Mouse (Mus musculus) gastrocnemius, adult 18-20 months (tissue): ENCODE measurements around the gene Arhgap31. TPM values are rescaled to one million over a fixed set of nuclear protein-coding genes. Genes with fewer than 3 reads are reported as not detected.

Experiments used
- DNase-seq: peaks from one replicate; pipeline ENCODE4 v3.0.0; 2021; ENCODE audit warnings: low spot score
- total RNA-seq, 2 experiments: library from RNA; stranded (reverse); gene quantifications; 2 replicates each; pipeline ENCODE4 v1.2.3; 2021

Arhgap31 gene
- total RNA-seq, 2 experiments from 2014 or later, result 12.9 to 15.9 TPM

DNA sequence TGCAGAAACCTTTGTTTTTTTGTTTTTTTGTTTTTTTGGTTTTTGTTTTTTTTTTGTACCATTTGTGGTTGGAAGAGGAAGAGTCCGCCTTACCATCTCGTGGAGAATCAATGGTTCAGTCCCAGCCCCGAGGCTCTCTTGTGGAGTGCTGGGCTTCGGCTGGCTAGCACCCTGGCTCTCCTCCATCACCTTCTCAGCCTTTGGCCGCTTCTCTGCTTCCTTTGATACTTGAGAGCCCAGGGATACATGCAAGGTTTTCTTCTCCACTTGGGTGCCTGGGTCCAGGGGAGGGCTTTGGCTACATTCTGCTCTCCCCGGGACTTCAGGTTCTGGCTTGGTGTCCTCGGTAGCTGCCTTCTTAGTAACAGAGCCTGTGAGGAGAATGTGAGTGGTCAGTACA is 106.6 kb downstream of the Arhgap31 start:
- DNase-seq, result peak; percentile 32

DNA sequence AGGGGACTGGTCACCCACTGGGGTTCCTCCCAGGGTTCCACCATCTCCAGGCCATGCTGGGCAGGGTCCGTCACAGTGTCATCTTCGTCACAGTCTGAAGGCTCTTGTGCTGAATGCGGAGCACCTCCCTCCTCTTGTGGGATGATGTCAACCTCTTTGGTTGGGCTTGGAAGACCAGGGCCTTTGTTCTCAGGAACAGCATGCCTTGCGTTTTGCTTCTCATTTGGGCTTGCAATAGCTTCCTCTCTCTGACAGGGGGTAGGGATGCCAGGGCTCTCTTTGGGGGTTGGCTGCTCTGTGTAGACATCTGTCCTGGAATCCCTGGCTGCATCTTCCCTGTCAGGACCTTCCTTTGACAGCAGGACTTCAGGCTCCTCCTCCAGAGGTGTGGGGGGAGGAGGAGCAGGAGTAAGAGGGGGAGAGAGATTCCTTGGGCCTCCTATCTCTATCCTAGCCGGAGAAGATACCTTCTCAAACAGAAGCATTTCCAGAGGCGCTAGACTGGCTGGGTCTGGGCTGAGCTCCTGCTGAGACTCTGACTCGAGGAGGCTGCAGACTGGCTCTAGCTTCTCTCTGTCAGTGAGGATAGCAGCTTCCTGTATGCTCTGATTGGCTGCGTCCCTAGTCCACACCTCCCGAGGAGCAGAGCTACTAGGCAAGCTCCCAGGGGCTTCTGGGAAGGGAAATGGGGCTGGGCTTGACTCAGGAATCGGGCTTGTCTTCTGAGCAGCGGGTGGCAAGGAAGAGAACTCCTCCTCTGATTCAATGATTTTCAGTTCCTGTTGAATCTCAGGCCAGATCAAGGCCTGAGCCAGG is 109.9 kb downstream of the Arhgap31 start:
- DNase-seq, result peak; percentile 65

DNA sequence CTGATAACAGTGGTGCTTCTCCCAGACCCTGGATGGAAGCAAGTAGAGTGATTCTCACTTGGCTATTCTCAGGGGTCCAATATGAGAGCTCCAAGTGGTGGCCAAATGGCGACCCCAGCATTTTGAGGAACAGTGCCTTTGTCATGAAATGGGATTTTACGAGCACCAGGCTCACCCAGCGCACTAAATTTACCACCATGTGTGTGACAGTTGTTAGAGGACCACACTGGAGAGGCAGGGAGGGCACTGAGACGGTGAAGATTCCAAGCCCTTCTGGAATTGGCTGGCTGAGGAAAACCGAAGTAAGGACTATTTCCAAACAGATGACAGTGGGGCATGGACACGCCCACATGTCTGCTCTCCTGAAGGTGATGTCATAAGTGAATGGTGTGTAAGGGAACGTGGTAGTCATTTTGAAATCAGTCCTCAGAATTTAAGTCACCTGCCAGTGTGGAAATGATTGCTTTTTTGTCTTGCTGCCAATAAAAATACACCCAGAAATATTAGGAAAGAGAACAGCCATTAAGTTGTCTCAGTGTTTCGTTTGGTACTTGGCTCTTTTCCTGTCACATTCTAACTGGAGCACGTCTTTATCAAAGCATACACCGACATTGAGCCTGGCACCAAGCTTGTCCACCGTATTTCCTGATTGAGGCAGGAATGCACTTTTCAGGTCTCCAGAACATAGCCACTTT is 113.9 kb downstream of the Arhgap31 start:
- DNase-seq, result no peak

DNA sequence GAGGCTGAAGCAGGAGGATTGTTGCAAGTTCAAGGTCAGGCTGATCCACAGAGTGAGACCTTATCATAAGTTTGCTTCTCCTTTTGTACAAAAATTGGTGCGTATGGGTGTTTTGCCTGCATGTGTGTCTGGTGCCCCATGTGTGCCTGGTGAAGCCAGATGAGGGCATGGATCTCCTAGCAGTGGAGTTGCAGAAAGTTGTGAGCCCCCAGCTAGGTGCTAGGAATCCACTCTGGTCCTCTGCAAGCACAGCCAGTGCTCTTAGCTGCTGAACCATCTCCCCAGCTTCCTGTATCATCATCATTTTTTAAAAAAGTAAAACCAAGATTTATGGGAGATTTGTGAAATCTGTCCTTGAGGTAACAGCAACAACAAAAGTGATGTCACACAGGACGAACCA is 116.4 kb downstream of the Arhgap31 start:
- DNase-seq, result no peak

DNA sequence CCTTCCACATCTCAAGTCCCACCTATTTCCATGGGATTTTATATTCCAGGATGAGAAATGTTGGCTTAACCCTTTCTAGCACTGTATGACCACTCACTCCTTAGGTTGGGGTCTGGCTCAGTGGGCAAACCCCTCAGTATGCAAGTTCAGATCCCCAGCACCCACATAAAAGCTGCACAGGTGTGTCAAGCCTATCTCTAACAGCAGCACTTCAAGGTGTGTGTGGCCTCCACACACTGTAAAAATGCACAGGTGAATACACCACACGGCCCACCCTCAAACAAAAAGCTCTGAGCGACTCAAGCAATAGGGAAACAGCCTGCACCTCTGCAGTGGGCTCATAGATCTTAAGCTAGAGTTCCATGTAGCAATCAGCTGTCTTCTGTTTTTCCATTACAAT is 117.0 kb downstream of the Arhgap31 start:
- DNase-seq, result no peak

DNA sequence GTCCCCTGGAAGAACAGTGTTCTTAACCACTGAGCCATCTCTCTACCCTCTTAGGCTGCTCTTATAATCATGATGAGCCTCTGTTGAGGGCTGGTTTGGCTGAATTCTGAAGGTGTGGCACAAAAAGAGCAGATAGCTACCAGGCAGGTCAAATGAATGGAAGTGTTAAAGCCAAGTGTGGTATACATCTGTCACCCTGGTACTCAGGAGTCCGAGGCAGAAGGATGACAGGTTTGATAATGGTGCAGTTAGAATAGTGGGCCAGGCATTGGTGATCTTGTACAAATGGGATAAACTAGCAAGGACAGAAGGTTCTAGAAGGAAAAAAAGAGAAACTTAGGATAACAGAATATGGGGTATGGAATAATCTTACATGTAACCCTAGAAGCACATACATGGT is 118.6 kb downstream of the Arhgap31 start:
- no peak for DNase-seq

DNA sequence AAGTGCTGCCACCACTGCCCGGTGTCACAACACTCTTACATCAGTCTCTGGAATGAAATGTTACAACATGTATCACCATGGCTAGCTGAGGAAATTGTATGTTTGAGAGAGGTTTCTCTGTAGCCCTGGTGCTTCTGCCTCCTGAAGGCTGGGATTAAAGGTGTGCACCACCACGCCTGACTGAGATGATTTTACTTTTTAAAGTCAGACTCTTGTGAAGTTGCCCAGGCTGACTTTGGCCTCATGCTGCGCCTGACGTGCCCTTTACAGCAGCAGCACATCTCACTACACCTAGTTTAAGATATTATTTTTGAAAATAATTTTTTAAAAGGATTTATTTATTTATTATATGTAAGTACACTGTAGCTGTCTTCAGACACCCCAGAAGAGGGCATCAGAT is 120.1 kb downstream of the Arhgap31 start:
- DNase-seq, result no peak

DNA sequence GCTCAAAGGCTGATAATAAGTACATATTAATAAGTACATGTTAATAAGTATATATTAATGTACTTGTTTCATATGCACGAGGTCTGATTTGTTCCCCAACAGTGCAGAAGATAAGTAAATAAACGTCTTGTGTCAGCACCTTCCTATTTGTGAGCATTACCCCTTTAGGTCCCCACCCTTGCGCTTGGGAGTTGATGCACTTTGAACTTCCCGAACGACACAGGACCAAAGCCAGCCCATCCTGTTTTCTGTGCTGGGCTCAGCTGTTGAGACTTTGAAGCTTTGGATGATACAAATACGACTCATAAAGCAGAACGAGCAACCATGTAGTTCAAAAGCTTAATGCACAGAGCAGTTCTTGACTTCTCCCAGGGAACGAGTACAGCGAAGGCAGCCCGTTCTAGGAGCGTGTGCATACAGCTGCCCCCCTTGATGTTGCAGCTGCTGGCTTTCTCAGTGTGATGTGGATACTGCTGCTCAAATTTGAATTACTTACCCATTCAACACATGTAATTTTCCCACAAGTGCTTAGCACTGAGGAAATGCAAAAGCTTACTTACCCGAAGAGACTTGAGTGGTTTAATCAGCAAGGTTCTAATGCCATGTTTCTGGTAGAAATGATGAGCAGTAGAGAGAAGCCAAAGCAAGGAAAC is 120.9 kb downstream of the Arhgap31 start:
- DNase-seq, result no peak

DNA sequence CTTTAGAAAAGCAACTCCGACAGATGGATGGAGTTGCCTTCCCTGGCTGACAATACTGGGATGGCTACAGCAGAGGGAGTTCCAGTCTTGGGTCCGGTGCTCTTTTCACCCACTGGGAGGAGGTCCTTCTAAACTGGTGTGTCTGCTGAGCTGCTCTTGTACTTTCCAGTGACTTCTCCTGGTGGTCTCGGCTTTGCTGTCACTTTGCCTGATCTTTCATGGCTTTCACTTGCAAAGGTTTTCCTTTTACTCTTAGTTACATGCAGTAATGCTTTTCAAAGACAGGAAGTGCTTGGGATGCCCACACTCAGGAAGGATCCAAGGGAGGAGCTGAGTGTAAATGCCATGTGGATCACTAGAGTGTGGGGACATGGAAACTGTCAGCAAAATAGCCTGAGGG is 121.6 kb downstream of the Arhgap31 start:
- no peak for DNase-seq

DNA sequence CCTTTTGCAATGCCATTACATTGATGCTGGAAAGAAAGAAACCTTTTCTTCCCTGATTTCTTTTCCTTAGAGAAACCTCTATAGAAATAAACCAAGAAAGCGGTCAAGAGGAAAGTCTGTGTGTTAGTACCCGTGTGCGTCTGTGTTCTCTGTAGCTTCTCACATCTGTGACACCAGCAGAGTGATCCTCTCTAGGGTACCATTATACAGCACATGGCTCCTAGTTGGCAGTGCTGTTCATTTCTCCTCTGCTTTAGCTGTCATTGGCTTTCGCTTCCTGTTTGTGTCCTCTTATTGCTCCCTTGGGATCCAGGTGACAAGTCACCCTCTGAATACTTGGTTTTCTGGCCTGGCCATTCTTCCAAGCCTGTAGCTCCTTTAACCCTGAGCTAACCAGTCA is 125.5 kb downstream of the Arhgap31 start:
- DNase-seq, result no peak

DNA sequence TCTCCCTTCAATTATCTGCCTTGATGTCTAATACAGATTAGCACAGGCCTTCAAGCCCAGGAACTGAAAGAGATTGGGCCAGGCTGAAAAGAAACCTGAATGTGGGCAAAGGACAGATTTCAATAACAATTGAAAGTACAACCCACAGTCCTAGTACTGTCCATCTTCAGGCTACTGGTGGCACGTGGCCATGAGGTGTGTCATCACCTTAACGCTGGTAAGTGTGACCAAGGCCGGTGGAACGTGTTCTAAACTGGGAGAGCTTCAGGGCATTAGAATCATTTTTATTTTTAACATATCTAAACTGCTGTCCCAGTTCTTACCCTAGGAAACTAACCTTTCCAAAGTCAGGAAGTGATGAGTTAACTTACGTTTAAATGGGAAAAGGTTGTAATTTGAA is 125.9 kb downstream of the Arhgap31 start:
- DNase-seq, result no peak

DNA sequence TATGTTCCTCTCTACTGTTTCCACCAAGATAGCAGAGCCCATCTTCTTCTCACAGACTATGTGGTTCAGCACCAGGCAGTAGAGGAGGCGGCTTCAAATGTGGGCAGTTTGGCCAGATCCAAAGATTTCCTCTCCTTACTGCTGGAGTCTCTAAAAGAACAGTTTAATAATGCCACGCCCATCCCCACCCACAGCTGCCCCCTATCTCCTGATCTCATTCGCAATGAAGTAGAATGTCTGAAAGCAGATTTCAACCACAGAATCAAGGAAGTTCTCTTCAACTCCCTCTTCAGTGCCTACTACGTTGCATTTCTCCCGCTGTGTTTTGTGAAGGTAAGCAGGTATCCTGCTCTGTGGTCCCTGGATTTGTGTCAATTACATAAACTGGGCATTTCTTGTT is 127.9 kb downstream of the Arhgap31 start:
- no peak for DNase-seq

DNA sequence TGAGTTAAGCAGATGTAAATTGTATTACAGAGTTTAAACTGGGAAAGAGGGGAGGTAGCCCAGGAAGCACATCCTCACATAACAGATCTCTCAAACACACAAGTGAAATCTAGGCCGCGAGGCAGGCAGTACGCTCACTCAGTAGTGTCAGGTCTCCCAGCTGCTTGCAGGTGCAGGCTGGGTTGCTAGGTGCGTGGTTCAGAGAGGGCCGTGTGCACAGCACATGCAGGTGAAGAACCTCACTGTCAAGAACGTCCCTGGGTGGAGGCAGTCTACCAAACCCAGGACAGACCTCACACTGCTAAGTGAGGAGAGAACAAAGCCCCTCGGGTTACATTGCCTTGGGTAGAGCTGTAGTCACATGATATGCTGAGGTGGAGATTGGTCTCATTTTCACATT is 128.3 kb downstream of the Arhgap31 start:
- DNase-seq, result no peak

DNA sequence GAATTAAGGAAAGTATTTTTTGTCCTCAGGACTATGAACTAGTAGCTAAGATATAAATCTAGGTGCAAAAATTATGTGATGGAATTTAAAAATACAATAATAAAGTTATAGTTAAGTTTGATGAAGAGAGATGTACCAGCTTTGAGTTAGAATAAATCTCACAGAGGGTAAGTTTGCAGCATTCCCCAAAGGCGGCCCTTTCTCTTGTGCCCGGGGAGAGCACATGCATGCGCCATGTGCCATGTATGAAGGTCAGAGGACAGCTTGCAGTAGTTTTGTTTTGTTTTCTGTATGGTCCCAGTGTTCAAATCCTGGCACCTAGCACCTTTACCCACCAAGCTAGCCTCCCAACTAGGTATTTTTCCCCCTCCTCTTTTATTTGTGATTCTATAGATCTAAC is 141.6 kb downstream of the Arhgap31 start:
- DNase-seq, result no peak

DNA sequence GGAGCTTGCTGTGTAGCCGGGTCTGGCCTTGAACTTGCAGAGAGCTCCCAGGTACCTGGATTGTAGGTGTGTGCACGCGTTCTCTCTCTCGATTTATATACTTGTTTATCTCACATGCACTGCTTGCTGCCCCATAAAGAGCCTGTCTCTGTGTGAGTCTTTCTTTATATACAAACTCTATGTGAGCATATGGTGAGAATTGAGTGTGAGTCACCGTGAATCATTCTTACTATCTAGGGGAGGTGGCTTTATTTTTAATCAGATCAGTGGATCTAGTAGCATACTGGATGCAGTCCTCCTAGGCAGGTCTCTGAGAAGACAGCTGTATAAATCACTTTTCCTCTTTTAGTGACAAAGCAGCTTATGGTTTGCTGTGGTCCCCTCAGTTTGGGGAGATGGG is 144.9 kb downstream of the Arhgap31 start:
- DNase-seq, result no peak

DNA sequence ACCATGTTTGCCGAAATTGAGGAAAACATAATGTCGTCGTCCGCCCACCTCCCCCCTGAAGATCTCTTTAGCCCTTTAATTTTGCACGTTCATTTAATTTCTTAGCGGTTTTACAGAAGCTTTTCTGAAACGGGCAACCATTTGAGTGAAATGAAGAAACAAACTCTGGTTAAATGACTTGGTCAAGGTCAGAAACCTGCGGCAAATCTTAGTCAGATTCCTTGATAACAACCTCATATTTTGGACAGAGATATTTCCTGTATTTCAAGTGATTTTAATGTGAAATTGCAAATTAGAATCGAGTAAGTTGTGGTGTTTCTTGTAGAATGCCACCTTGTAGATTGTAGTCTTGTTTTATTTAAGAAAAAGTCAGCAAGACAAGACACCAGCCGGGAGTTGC is 149.6 kb downstream of the Arhgap31 start:
- DNase-seq, result no peak

DNA sequence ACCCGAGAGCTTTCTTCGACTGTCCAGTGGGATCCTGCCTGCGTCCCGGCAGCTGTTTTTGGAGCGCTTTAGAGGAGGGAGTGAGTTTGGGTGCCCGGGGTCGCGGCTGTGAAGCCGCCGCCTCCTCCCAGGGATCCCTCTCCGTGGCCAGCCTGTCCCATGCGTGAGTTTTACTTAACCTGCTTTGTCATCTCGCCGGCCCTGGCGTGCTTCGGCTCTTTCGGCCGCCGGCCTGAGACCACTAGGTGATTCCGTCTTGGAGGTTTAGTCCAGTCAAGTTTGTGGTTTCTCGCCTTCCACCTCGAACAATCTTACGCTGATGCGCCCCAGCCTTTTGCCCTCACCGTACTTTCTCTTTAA is 150.1 kb downstream of the Arhgap31 start:
- DNase-seq, result no peak

DNA sequence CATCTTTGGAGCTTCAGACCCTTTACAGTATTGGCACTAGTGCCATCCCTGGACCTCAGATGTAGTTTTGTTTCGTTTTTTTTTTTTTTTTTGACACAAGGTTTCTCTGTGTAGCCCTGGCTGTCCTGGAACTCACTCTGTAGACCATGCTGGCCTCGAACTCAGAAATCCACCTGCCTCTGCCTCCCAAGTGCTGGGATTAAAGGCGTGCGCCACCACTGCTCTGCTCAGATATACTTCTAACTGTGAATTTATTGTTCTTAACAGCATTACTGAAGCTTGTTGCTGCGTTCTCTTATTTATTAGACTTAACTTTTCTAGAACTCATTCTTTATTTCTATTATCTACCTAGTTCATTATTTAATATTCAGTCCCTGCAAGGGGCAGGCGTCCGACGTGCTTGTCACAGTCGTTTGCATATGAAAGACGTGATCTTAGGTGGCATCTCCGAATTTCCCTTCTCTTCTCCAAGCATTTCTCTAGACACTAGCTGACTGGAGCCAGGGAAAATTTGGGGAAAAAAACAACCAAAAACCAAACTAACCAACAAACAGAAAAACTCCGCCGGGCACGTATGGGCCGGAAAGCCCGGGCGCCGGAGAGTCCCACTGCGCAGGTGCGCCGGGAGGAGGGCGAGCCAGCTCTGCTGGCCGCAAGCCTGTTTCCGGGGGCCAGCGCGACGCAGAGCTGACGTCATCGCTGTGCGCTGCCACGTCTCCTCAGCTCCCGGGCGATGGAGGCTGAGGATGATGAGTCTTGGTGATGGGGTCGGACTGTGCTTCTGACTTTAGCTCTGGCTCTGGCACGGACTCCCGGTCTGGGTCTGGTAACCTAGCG is 150.7 kb downstream of the Arhgap31 start:
- DNase-seq, result peak; percentile 95

DNA sequence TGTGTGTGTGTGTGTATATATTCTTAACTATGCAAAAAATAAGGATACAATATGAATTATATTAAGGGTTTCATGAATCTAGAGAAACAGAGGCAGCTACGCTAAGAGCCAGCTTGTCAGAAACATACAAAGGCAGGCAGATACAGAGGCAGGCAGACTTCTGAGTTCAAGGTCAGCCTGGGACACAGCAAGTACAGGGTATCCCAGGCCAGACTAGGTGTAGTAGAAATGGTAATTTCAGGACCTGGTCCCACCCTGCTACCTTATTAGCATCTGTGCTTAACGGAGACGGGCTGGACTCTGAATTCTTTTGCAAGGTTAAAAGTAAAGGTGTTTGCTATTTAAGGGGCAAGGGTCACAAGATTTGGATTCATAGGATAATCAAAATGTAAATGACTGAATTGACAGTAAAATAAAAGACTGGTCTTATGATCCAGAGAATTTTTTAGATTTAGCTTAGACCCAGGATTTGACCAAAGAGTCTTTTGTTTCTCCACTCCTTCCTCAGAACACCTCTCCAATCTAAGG is 154.8 kb downstream of the Arhgap31 start, which contains the start of gene Tmem39a:
TSS of gene Tmem39a (plus strand) at position 478 of the 528 bp plus-strand sequence.
- no peak for DNase-seq

DNA sequence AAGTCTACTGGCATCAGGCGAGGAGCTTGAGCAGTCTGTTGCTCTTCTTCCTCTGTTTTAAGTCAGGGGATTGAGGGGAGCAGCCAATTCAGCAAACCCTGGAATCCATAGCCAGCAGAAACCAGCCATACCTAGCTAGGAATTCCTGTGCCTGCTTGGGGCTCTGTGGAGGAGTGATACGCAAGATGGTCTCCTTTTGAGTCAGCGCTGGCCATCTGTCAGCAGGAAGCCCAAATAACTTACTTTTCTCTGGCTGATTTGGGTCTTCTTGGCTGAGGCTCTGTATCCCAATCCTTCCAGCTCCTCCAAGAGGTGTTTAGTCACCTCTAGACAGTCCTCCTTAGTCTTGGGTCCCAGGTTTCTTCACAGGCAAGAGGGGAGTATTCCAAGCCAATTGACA is 157.1 kb downstream of the Arhgap31 start:
- DNase-seq, result no peak
